Mouse (Mus musculus) bone marrow, adult 2 months (tissue): ENCODE data around the gene Raph1.

ENCODE experiments used
- CTCF ChIP-seq: fragments of 200-500 bp; IDR thresholded peaks from 2 replicates; pipeline ENCODE4 v1.5.1; 2011; ENCODE audit warnings: low read length, control low read depth; ENCODE audit not compliant: control insufficient read depth, insufficient read depth
- POLR2A ChIP-seq: fragments of 200-500 bp; IDR thresholded peaks from 2 replicates; pipeline ENCODE4 v1.6.1; 2011; ENCODE audit warnings: low read depth, mild to moderate bottlenecking, control low read depth, low read length, borderline replicate concordance; ENCODE audit not compliant: control insufficient read depth

DNA sequence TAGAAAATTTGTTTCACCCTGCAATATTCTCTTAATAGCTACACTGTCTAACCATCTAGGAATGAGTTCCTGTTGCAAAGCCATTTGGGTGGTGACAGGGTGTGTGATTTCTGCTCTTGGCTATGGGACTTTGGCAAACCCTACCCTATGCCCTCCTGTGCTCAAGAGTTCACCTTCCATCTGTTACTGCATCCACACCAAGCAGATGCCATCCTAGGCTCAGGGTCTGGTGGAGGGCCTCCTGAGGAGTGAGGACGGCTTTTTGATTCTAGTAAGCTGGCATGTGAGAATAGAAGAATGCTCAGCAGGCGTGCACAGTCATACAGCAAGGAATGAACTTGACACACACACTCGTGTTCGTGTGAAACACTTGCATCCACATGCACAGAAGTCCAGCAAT lies 76.4 kb downstream of the Raph1 start:
- no peak for TF ChIP-seq CTCF
- no peak for TF ChIP-seq POLR2A
